Mouse (Mus musculus) hindbrain, postnatal 0 days (tissue): ENCODE measurements around the gene H2-Aa. TPM values are rescaled to one million over a fixed set of nuclear protein-coding genes. Genes with fewer than 3 reads are reported as not detected.

Experiments
- ATAC-seq: fragments of 200-750 bp; cut with Nextera tagmentation; 2 replicates; pipeline ENCODE4 v1.8.0; 2017; ENCODE audit warnings: mild to moderate bottlenecking, moderate TSS enrichment, moderate library complexity
- DNase-seq: peaks from one replicate; pipeline ENCODE4 v3.0.0-alpha.2; 2015; ENCODE audit warnings: low spot score
- H3K27ac ChIP-seq: fragments of 300-500 bp; sonication (generic); 2 replicates; pipeline ENCODE4 v1.5.1; 2014; ENCODE audit warnings: mild to moderate bottlenecking
- H3K27me3 ChIP-seq: fragments of 300-500 bp; sonication (generic); 2 replicates; pipeline ENCODE4 v1.6.1; 2014; ENCODE audit warnings: low read length, mixed read lengths; ENCODE audit not compliant: insufficient read depth
- H3K36me3 ChIP-seq: fragments of 300-500 bp; sonication (generic); 2 replicates; pipeline ENCODE4 v1.6.1; 2014; ENCODE audit warnings: low read length, mixed read lengths; ENCODE audit not compliant: insufficient read depth
- H3K4me1 ChIP-seq: fragments of 300-500 bp; sonication (generic); 2 replicates; pipeline ENCODE4 v1.6.1; 2014; ENCODE audit warnings: antibody characterized with exemption, low read length, mixed read lengths; ENCODE audit not compliant: insufficient read depth
- H3K4me2 ChIP-seq: fragments of 300-500 bp; sonication (generic); 2 replicates; pipeline ENCODE4 v1.6.1; 2014; ENCODE audit warnings: low read depth, mild to moderate bottlenecking, low read length, moderate library complexity, mixed read lengths
- H3K4me3 ChIP-seq: fragments of 300-500 bp; sonication (generic); 2 replicates; pipeline ENCODE4 v1.5.1; 2014; ENCODE audit warnings: low read length
- H3K9ac ChIP-seq: fragments of 300-500 bp; sonication (generic); replicated peaks from 2 replicates; pipeline ENCODE4 v1.6.1; 2014; ENCODE audit warnings: mild to moderate bottlenecking, low read length, moderate library complexity, mixed read lengths
- H3K9me3 ChIP-seq: fragments of 300-500 bp; sonication (generic); 2 replicates; pipeline ENCODE4 v1.6.1; 2016; ENCODE audit warnings: low read length, mixed read lengths
- CTCF ChIP-seq: IDR thresholded peaks from 2 replicates; pipeline ENCODE4 v1.5.1; 2016; ENCODE audit warnings: antibody characterized with exemption, control low read depth, low read depth
- WGBS: fragments of 180-500 bp; shearing (Covaris S2); extraction: QIAGEN DNeasy Blood & Tissue Kit; methylation state at CpG from one replicate; pipeline ENCODE4 v1.1.7; 2014; 5-methylcytosine and 5-hydroxymethylcytosine counted together
- polyA plus RNA-seq: library from polyadenylated mRNA; unstranded; fragments of >200 nt; fragmentation: Nextera tagmentation; extraction: Ambion mirVana; gene quantifications from 2 replicates; pipeline ENCODE4 v1.2.1, GENCODE M21; 2015
- total RNA-seq: library from RNA; depleted of rRNA; stranded (reverse); fragments of >200 nt; gene quantifications from 2 replicates; pipeline ENCODE4 v1.2.3, GENCODE M21; 2014; rRNA removed

The H2-Aa gene
- 1.0 and 1.3 TPM in 2 replicates for total RNA-seq
- 0.95 and 1.4 TPM in 2 replicates for polyA plus RNA-seq

GRCm38 (mm10) chr17:34287648-34288047 is at the start of gene H2-Aa:
TSS of gene H2-Aa (minus strand) at chr17:34287823.
- Histone ChIP-seq H3K27me3 (no peaks in the 10 kb centered on the region), H3K36me3 (no peaks in the 10 kb centered on the region), H3K4me2 (no peak within 1 kb of the TSS), H3K4me1 (no peaks in the 10 kb centered on the region), H3K27ac (no peak within 1 kb of the TSS), H3K9me3 (no peaks in the 10 kb centered on the region), H3K4me3 (no peak within 1 kb of the TSS), H3K9ac (no peak within 1 kb of the TSS)
- no peak for TF ChIP-seq CTCF
- WGBS: 17% methylated on average over 8 of the region's 8 CpGs
- DNase-seq: peak; percentile 71
- ATAC-seq: peak; percentile 59; the same call in 1 of the 2 replicates

GRCm38 (mm10) chr17:34331200-34331599 is 43.6 kb upstream of the H2-Aa start:
- Histone ChIP-seq H3K27me3 (no peaks in the 10 kb centered on the region), H3K27ac (no peak overlapping the region), H3K9me3 (no peaks in the 10 kb centered on the region), H3K36me3 (no peaks in the 10 kb centered on the region), H3K4me1 (no peaks in the 10 kb centered on the region), H3K4me3 (no peak overlapping the region), H3K4me2 (no peak overlapping the region), H3K9ac (no peak overlapping the region)
- 85% methylated on average over 1 of the region's 1 CpGs for WGBS
- no peak for DNase-seq
- no peak for TF ChIP-seq CTCF
- no peak for ATAC-seq

- WGBS: 79% methylated on average over 2 of the region's 2 CpGs
- no peak for ATAC-seq
- no peak overlapping the region for H3K4me2 ChIP-seq
Observed at GRCm38 (mm10) chr17:34329807-34330206, 42.2 kb upstream of the H2-Aa start.

GRCm38 (mm10) chr17:34326373-34326772 is 38.8 kb upstream of the H2-Aa start:
- ATAC-seq: no peak
- TF ChIP-seq CTCF: no peak
- Histone ChIP-seq H3K4me1 (no peaks in the 10 kb centered on the region), H3K4me3 (no peak overlapping the region), H3K4me2 (no peak overlapping the region), H3K36me3 (no peaks in the 10 kb centered on the region), H3K9me3 (no peaks in the 10 kb centered on the region), H3K27me3 (no peaks in the 10 kb centered on the region), H3K9ac (no peak overlapping the region), H3K27ac (no peak overlapping the region)
- 87% methylated on average over 3 of the region's 3 CpGs for WGBS
- DNase-seq: no peak

More at GRCm38 (mm10) chr17:34329807-34330206, 42.2 kb upstream of the H2-Aa start:
- no peak for DNase-seq
- H3K27me3 ChIP-seq: no peaks in the 10 kb centered on the region
- no peak for TF ChIP-seq CTCF
- no peaks in the 10 kb centered on the region for H3K36me3 ChIP-seq
- no peak overlapping the region for H3K27ac ChIP-seq
- no peaks in the 10 kb centered on the region for H3K4me1 ChIP-seq
- no peaks in the 10 kb centered on the region for H3K9me3 ChIP-seq
- no peak overlapping the region for H3K4me3 ChIP-seq
- no peak overlapping the region for H3K9ac ChIP-seq

- Histone ChIP-seq H3K27ac (no peak within 1 kb of the TSS), H3K36me3 (no peaks in the 10 kb centered on the region), H3K4me1 (no peaks in the 10 kb centered on the region), H3K9ac (no peak within 1 kb of the TSS), H3K4me2 (no peak within 1 kb of the TSS), H3K9me3 (no peaks in the 10 kb centered on the region), H3K27me3 (no peaks in the 10 kb centered on the region), H3K4me3 (no peak within 1 kb of the TSS)
- DNase-seq: peak; percentile 15
- 54% methylated on average over 4 of the region's 4 CpGs for WGBS
- peak; percentile 56; the same call in 1 of the 2 replicates for ATAC-seq
- TF ChIP-seq CTCF: no peak
Observed at GRCm38 (mm10) chr17:34325436-34325835, 37.8 kb upstream of the H2-Aa start, which contains the start of gene H2-Eb2. TSS of gene H2-Eb2 (plus strand) at chr17:34325665.

GRCm38 (mm10) chr17:34317275-34317674 is 29.7 kb upstream of the H2-Aa start:
- WGBS: 51% methylated on average over 2 of the region's 2 CpGs

GRCm38 (mm10) chr17:34316697-34317096 is 29.1 kb upstream of the H2-Aa start:
- no peak overlapping the region for H3K27ac ChIP-seq
- H3K27me3 ChIP-seq: no peaks in the 10 kb centered on the region
- DNase-seq: no peak
- no peaks in the 10 kb centered on the region for H3K9me3 ChIP-seq
- WGBS: 68% methylated on average over 2 of the region's 2 CpGs
- H3K4me2 ChIP-seq: no peak overlapping the region
- no peak overlapping the region for H3K4me3 ChIP-seq
- TF ChIP-seq CTCF: no peak
- H3K4me1 ChIP-seq: no peaks in the 10 kb centered on the region
- H3K9ac ChIP-seq: no peak overlapping the region
- H3K36me3 ChIP-seq: no peaks in the 10 kb centered on the region
- no peak for ATAC-seq

More at GRCm38 (mm10) chr17:34317275-34317674, 29.7 kb upstream of the H2-Aa start:
- no peaks in the 10 kb centered on the region for H3K36me3 ChIP-seq
- H3K27ac ChIP-seq: no peak overlapping the region
- H3K4me2 ChIP-seq: no peak overlapping the region
- H3K4me3 ChIP-seq: no peak overlapping the region
- TF ChIP-seq CTCF: no peak
- no peaks in the 10 kb centered on the region for H3K4me1 ChIP-seq
- no peaks in the 10 kb centered on the region for H3K27me3 ChIP-seq
- ATAC-seq (no peak), DNase-seq (no peak)
- no peaks in the 10 kb centered on the region for H3K9me3 ChIP-seq
- H3K9ac ChIP-seq: no peak overlapping the region
